In genomic region chr2:130176820-130177219, GRCm38 (mm10) we compare ENCODE assay signal across 9 mouse cellular contexts. TPM values are rescaled to one million over a fixed set of nuclear protein-coding genes. Genes with fewer than 3 reads are reported as not detected.
DNase-seq lines count a peak whose midpoint lies in the region; ATAC-seq and TF ChIP-seq lines count a peak whose summit lies in the region.
"Had no signal": no experiment of that assay in that cellular context is flagged by ENCODE, and none has a peak within 500 bp of the region (broad histone marks: within the 10 kb centered on the region; RNA-seq: fewer than 3 reads in every experiment).

No protein-coding gene starts in this region.

- no peak for ATAC-seq in neural tube, embryonic 11.5 days (ENCODE audit: insufficient read depth, low FRiP score, low TSS enrichment)
- no peak for ATAC-seq in heart, embryonic 12.5 days (ENCODE audit: insufficient number of reproducible peaks, low FRiP score)
- ATAC-seq in liver, embryonic 12.5 days, result no peak
- ATAC-seq in stomach, postnatal 0 days (ENCODE audit: low FRiP score, low TSS enrichment), result no peak
- ATAC-seq in megakaryocyte-erythroid progenitor cell, adult 5-6 weeks (replicated peaks; ENCODE audit: low FRiP score, low TSS enrichment, poor library complexity, severe bottlenecking), result no peak

- H3K27me3 ChIP-seq in neural tube, embryonic 11.5 days (ENCODE audit: control insufficient read depth, insufficient read depth, low read length), result no peaks in the 10 kb centered on the region
- no peaks in the 10 kb centered on the region for H3K27me3 ChIP-seq in heart, embryonic 12.5 days (replicated peaks)
- H3K27me3 ChIP-seq in liver, embryonic 12.5 days (replicated peaks), result no peaks in the 10 kb centered on the region
- no peaks in the 10 kb centered on the region for H3K27me3 ChIP-seq in stomach, postnatal 0 days (ENCODE audit: control insufficient read depth, insufficient read depth, low read length)

- 79% methylated on average over 8 of the region's 8 CpGs for WGBS in neural tube, embryonic 11.5 days
- WGBS in heart, embryonic 12.5 days, result 70% methylated on average over 8 of the region's 8 CpGs
- 54% methylated on average over 8 of the region's 8 CpGs for WGBS in liver, embryonic 12.5 days (ENCODE audit: insufficient replicate concordance)
- WGBS in stomach, postnatal 0 days, result 62% methylated on average over 8 of the region's 8 CpGs

- no peaks in the 10 kb centered on the region for H3K9me3 ChIP-seq in neural tube, embryonic 11.5 days (ENCODE audit: control insufficient read depth, low read length)
- H3K9me3 ChIP-seq in heart, embryonic 12.5 days (replicated peaks), result no peaks in the 10 kb centered on the region
- H3K9me3 ChIP-seq in liver, embryonic 12.5 days (replicated peaks), result no peaks in the 10 kb centered on the region
- no peaks in the 10 kb centered on the region for H3K9me3 ChIP-seq in stomach, postnatal 0 days (ENCODE audit: control insufficient read depth, low read length)

- TF ChIP-seq CTCF in stomach, postnatal 0 days (IDR thresholded peaks at IDR 0.05; ENCODE audit: low read depth), result no peak

- DNase-seq in neural tube, embryonic 11.5 days (ENCODE audit: low spot score), result no peak
- no peak for DNase-seq in neural tube, embryonic 10.5 days (ENCODE audit: extremely low spot score, low spot score)
- no peak for DNase-seq in stomach, postnatal 0 days (ENCODE audit: low spot score)
- no peak for DNase-seq in adrenal gland, adult (ENCODE audit: inconsistent age in 2 of 2, low spot score in 1 of 2)
- DNase-seq in layer of hippocampus, adult 9-11 months, result no peak

- H3K9ac ChIP-seq in neural tube, embryonic 11.5 days (ENCODE audit: low read length), result peak overlapping the region; percentile 99
- H3K9ac ChIP-seq in heart, embryonic 12.5 days, result 0 out of 2 replicates have a peak overlapping the region, but pooled peaks have one; percentile 4
- peak overlapping the region; percentile 99 for H3K9ac ChIP-seq in liver, embryonic 12.5 days
- 0 out of 2 replicates have a peak overlapping the region, but pooled peaks have one; percentile 35 for H3K9ac ChIP-seq in stomach, postnatal 0 days (ENCODE audit: low read length)

- H3K4me3 ChIP-seq in neural tube, embryonic 11.5 days (ENCODE audit: low read depth, low read length), result 0 out of 2 replicates have a peak overlapping the region, but pooled peaks have one; percentile 10
- no peak overlapping the region; the same call in 1 of the 2 replicates for H3K4me3 ChIP-seq in heart, embryonic 12.5 days
- peak overlapping the region; percentile 100 for H3K4me3 ChIP-seq in liver, embryonic 12.5 days
- no peak overlapping the region for H3K4me3 ChIP-seq in stomach, postnatal 0 days (ENCODE audit: low read depth, low read length)

- TF ChIP-seq EP300 in stomach, postnatal 0 days (optimal IDR thresholded peaks at IDR 0.05), result no peak

- peaks cover 19% of the 10 kb centered on the region for H3K36me3 ChIP-seq in neural tube, embryonic 11.5 days (ENCODE audit: control insufficient read depth, insufficient read depth, low read length)
- peaks cover 46% of the 10 kb centered on the region for H3K36me3 ChIP-seq in heart, embryonic 12.5 days
- H3K36me3 ChIP-seq in liver, embryonic 12.5 days, result peaks cover 55% of the 10 kb centered on the region
- H3K36me3 ChIP-seq in stomach, postnatal 0 days (ENCODE audit: control insufficient read depth, insufficient read depth, low read length), result peaks cover 22% of the 10 kb centered on the region

- no peak overlapping the region for H3K27ac ChIP-seq in neural tube, embryonic 11.5 days (ENCODE audit: low read depth, low read length)
- no peak overlapping the region for H3K27ac ChIP-seq in heart, embryonic 12.5 days (ENCODE audit: poor library complexity, severe bottlenecking)
- no peak overlapping the region for H3K27ac ChIP-seq in liver, embryonic 12.5 days
- H3K27ac ChIP-seq in stomach, postnatal 0 days (replicated peaks), result no peak overlapping the region

- H3K4me2 ChIP-seq in neural tube, embryonic 11.5 days (ENCODE audit: low read depth), result peak overlapping the region; percentile 50; the same call in 1 of the 2 replicates
- peak overlapping the region; percentile 80 for H3K4me2 ChIP-seq in heart, embryonic 12.5 days
- peak overlapping the region; percentile 87 for H3K4me2 ChIP-seq in liver, embryonic 12.5 days
- H3K4me2 ChIP-seq in stomach, postnatal 0 days (replicated peaks; ENCODE audit: low read depth), result no peak overlapping the region

- H3K4me1 ChIP-seq in neural tube, embryonic 11.5 days (ENCODE audit: control insufficient read depth, insufficient read depth, low read length), result peaks cover 9% of the 10 kb centered on the region
- peaks cover 15% of the 10 kb centered on the region for H3K4me1 ChIP-seq in heart, embryonic 12.5 days (replicated peaks)
- H3K4me1 ChIP-seq in liver, embryonic 12.5 days, result peaks cover 33% of the 10 kb centered on the region
- peaks cover 9% of the 10 kb centered on the region; the same call in 1 of the 2 replicates for H3K4me1 ChIP-seq in stomach, postnatal 0 days (replicated peaks; ENCODE audit: control insufficient read depth, insufficient read depth)

RNA-seq across cellular contexts. Expression of gene Snrpb, which starts 2.4 kb away (rescaled TPM):
- polyA plus RNA-seq in neural tube, embryonic 11.5 days (2014; fragmentation: Nextera tagmentation; extraction: Ambion mirVana), result 705 and 724 TPM in 2 replicates
- 386 and 401 TPM in 2 replicates for polyA plus RNA-seq in heart, embryonic 12.5 days (2016; fragmentation: Nextera tagmentation; extraction: Ambion mirVana)
- 436 and 453 TPM in 2 replicates for polyA plus RNA-seq in liver, embryonic 12.5 days (2016; fragmentation: Nextera tagmentation; extraction: Ambion mirVana)
- 306 and 318 TPM in 2 replicates for polyA plus RNA-seq in stomach, postnatal 0 days (2015; fragmentation: Nextera tagmentation; extraction: Ambion mirVana)
- 340 and 389 TPM in 2 replicates for total RNA-seq in megakaryocyte-erythroid progenitor cell, adult 5-6 weeks (2014; fragmentation: Nextera tagmentation)
- total RNA-seq in megakaryocyte-erythroid progenitor cell, adult 5-6 weeks (2017), result 197 and 273 TPM in 2 replicates

RNA-seq across cellular contexts. Expression of gene Tmc2, which starts 18.2 kb away (rescaled TPM):
- not detected in 2 replicates for polyA plus RNA-seq in neural tube, embryonic 11.5 days (2014; fragmentation: Nextera tagmentation; extraction: Ambion mirVana)
- polyA plus RNA-seq in heart, embryonic 12.5 days (2016; fragmentation: Nextera tagmentation; extraction: Ambion mirVana), result not detected in 2 replicates
- polyA plus RNA-seq in liver, embryonic 12.5 days (2016; fragmentation: Nextera tagmentation; extraction: Ambion mirVana), result 0.04 TPM in 1 of 2 replicates, not detected in the other
- 0.02 TPM in 1 of 2 replicates, not detected in the other for polyA plus RNA-seq in stomach, postnatal 0 days (2015; fragmentation: Nextera tagmentation; extraction: Ambion mirVana)
- total RNA-seq in megakaryocyte-erythroid progenitor cell, adult 5-6 weeks (2014; fragmentation: Nextera tagmentation), result not detected in 2 replicates
- total RNA-seq in megakaryocyte-erythroid progenitor cell, adult 5-6 weeks (2017), result not detected in 2 replicates
- total RNA-seq: heart, postnatal 36 days had no signal

Comparison
In these comparisons a context has a peak if more than half of its experiments do, and no peak if none do; other contexts are left out.
1. H3K4me3 ChIP-seq: peak in neural tube, embryonic 11.5 days (single experiment) and liver, embryonic 12.5 days (single experiment); none in heart, embryonic 12.5 days (single experiment) and stomach, postnatal 0 days (single experiment).
2. H3K9ac ChIP-seq: peak in every context shown above with its lines; median percentile 99 in neural tube, embryonic 11.5 days; 99 in liver, embryonic 12.5 days; 35 in stomach, postnatal 0 days; 4 in heart, embryonic 12.5 days.